ENCODE assay signal across 7 mouse cellular contexts in the genomic region with DNA sequence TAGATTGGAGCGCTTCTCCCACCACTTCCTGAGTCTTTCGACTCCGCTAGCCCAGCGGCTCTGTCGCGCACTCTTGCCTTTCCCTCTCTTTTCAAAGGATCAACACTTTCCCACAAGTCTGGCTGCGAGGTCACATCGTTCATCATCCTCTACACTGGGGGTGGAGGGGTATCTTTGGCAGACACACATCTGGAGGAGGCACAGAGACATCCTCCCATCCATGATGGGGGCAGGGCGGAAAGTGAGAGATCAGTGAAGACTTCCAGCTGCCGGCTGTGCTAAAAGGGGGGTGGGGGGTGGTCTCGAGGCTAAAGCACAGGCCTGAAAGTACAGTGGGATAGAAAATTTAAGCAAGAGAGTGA. TPM values are rescaled to one million over a fixed set of nuclear protein-coding genes. Genes with fewer than 3 reads are reported as not detected.
DNase-seq lines count a peak whose midpoint lies in the region; ATAC-seq and TF ChIP-seq lines count a peak whose summit lies in the region.

No protein-coding gene starts in this region.

- H3K9me3 ChIP-seq in hindbrain, embryonic 10.5 days = no peaks in the 10 kb centered on the region
- no peaks in the 10 kb centered on the region for H3K9me3 ChIP-seq in liver, embryonic 13.5 days (replicated peaks)
- no peaks in the 10 kb centered on the region for H3K9me3 ChIP-seq in neural tube, embryonic 12.5 days

- H3K9ac ChIP-seq in liver, embryonic 13.5 days = peak overlapping the region; percentile 70
- peak overlapping the region; percentile 55 for H3K9ac ChIP-seq in neural tube, embryonic 12.5 days

- H3K4me2 ChIP-seq in liver, embryonic 13.5 days = peak overlapping the region; percentile 99
- H3K4me2 ChIP-seq in neural tube, embryonic 12.5 days (replicated peaks) = peak overlapping the region; percentile 89

- peak overlapping the region; percentile 70 for H3K4me3 ChIP-seq in lung, adult 2 months (replicated peaks; ENCODE audit: extremely low read depth, low read depth, low read length)
- peak overlapping the region; percentile 100 for H3K4me3 ChIP-seq in hindbrain, embryonic 10.5 days
- peak overlapping the region; percentile 94 for H3K4me3 ChIP-seq in liver, embryonic 13.5 days (replicated peaks)
- peak overlapping the region; percentile 97 for H3K4me3 ChIP-seq in neural tube, embryonic 12.5 days

- peaks cover 12% of the 10 kb centered on the region for H3K4me1 ChIP-seq in lung, adult 2 months (ENCODE audit: control insufficient read depth, insufficient read depth, low read length)
- peaks cover 52% of the 10 kb centered on the region for H3K4me1 ChIP-seq in hindbrain, embryonic 10.5 days (replicated peaks)
- H3K4me1 ChIP-seq in liver, embryonic 13.5 days (replicated peaks) = peaks cover 46% of the 10 kb centered on the region
- H3K4me1 ChIP-seq in neural tube, embryonic 12.5 days = peaks cover 38% of the 10 kb centered on the region

- H3K27ac ChIP-seq in hindbrain, embryonic 10.5 days = peak overlapping the region; percentile 98
- peak overlapping the region; percentile 63; the same call in 1 of the 2 replicates for H3K27ac ChIP-seq in liver, embryonic 13.5 days
- peak overlapping the region; percentile 58 for H3K27ac ChIP-seq in neural tube, embryonic 12.5 days

- TF ChIP-seq POLR2A in lung, adult 2 months (IDR thresholded peaks at IDR 0.05; ENCODE audit: borderline replicate concordance, extremely low read depth, low read depth, low read length) = 0 out of 2 replicates have a peak, but pooled peaks have one; percentile 22

- 0 out of 2 replicates have a peak, but pooled peaks cover 8% of the 10 kb centered on the region for H3K27me3 ChIP-seq in hindbrain, embryonic 10.5 days (ENCODE audit: insufficient read depth, poor library complexity, severe bottlenecking)
- H3K27me3 ChIP-seq in liver, embryonic 13.5 days = no peaks in the 10 kb centered on the region
- no peaks in the 10 kb centered on the region for H3K27me3 ChIP-seq in neural tube, embryonic 12.5 days (replicated peaks)

- peak; percentile 3; the same call in 1 of the 2 replicates for ATAC-seq in liver, embryonic 13.5 days (ENCODE audit: low read depth)
- ATAC-seq in neural tube, embryonic 12.5 days (ENCODE audit: low FRiP score, low read depth) = peak; percentile 18

- TF ChIP-seq CTCF in lung, adult 2 months (IDR thresholded peaks at IDR 0.05; ENCODE audit: insufficient read depth, low read length) = no peak

- WGBS in lung, adult 2 months = under 1% methylated on average over 11 of the region's 11 CpGs
- 0% methylated on average over 11 of the region's 11 CpGs for WGBS in hindbrain, embryonic 10.5 days
- WGBS in liver, embryonic 13.5 days (ENCODE audit: insufficient replicate concordance) = 1% methylated on average over 11 of the region's 11 CpGs
- under 1% methylated on average over 11 of the region's 11 CpGs for WGBS in neural tube, embryonic 12.5 days

- H3K36me3 ChIP-seq in hindbrain, embryonic 10.5 days = peaks cover 11% of the 10 kb centered on the region
- H3K36me3 ChIP-seq in liver, embryonic 13.5 days = peaks cover 10% of the 10 kb centered on the region
- H3K36me3 ChIP-seq in neural tube, embryonic 12.5 days = peaks cover 7% of the 10 kb centered on the region

- no peak for DNase-seq in lung, adult 2 months
- no peak for DNase-seq in lung, postnatal 25 days (ENCODE audit: low spot score)
- DNase-seq in embryo, embryonic 11 days = peak; percentile 82
- DNase-seq in hindbrain, embryonic 10.5 days (ENCODE audit: low spot score) = no peak
- DNase-seq in liver, embryonic 13.5 days = no peak
- DNase-seq in layer of hippocampus, adult 9-10 months (ENCODE audit: low spot score) = no peak

RNA-seq across cellular contexts. Expression of a gene that starts 0.6 kb away (rescaled TPM):
- 162 and 190 TPM in 2 replicates for polyA plus RNA-seq in lung, adult 2 months (2012; rRNA removed)
- polyA plus RNA-seq in hindbrain, embryonic 10.5 days (2016; fragmentation: Nextera tagmentation; extraction: Ambion mirVana) = 5.9 and 7.8 TPM in 2 replicates
- polyA plus RNA-seq in liver, embryonic 13.5 days (2015; fragmentation: Nextera tagmentation; extraction: Ambion mirVana) = 2.9 and 3.2 TPM in 2 replicates
- 5.6 and 8.4 TPM in 2 replicates for polyA plus RNA-seq in neural tube, embryonic 12.5 days (2016; fragmentation: Nextera tagmentation; extraction: Ambion mirVana)

RNA-seq across cellular contexts. Expression of a gene that starts 10.4 kb away (rescaled TPM):
- 25.3 and 27.5 TPM in 2 replicates for polyA plus RNA-seq in lung, adult 2 months (2012; rRNA removed)
- polyA plus RNA-seq in hindbrain, embryonic 10.5 days (2016; fragmentation: Nextera tagmentation; extraction: Ambion mirVana) = 4.5 and 7.6 TPM in 2 replicates
- polyA plus RNA-seq in liver, embryonic 13.5 days (2015; fragmentation: Nextera tagmentation; extraction: Ambion mirVana) = 0.44 and 0.84 TPM in 2 replicates
- polyA plus RNA-seq in neural tube, embryonic 12.5 days (2016; fragmentation: Nextera tagmentation; extraction: Ambion mirVana) = 13.4 and 15.3 TPM in 2 replicates

Comparison
In these comparisons a context has a peak if more than half of its experiments do, and no peak if none do; other contexts are left out.
1. RNA of a gene that starts 0.6 kb away (polyA plus RNA-seq): 162 to 190 TPM in lung, adult 2 months; 5.6 to 8.4 TPM in neural tube, embryonic 12.5 days, 5.9 to 7.8 TPM in hindbrain, embryonic 10.5 days and 2.9 to 3.2 TPM in liver, embryonic 13.5 days; every median in the first group is over 10 times any median in the second.
2. Peak in every context shown above with its lines, with median percentiles within 50 percentile points of each other: H3K4me3 ChIP-seq and H3K27ac ChIP-seq.